Mouse (Mus musculus): ENCODE data around the gene Clip2. TPM values are rescaled to one million over a fixed set of nuclear protein-coding genes. Genes with fewer than 3 reads are reported as not detected.

The Clip2 gene
- polyA plus RNA-seq, 1 experiment: 72.6 TPM

DNA sequence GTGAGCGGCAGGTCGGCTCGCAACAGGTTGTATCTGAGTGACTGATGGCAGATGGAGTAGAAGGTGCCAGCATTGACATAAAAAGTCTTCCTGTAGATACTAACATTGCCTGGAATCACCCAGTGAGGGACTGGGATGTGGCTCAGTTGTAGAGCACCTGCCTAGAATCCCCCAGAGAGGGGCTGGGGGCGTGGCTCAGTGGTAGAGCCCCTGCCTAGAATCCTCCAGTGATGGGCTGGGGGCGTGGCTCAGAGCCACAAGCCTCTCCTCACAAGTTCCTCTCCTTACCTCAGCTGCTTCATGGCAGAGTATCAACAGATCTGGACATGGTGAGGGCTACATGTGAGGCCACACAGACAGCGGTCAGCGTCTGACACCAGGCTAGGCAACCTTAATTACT lies 112.8 kb downstream of the Clip2 start:
- no peak for DNase-seq (ENCODE audit: extremely low spot score in 1 of 2, low spot score in 1 of 2)

Other genes with a start within 250 kb of the Clip2 start
- gene Gtf2i, start 237.7 kb downstream of the Clip2 start, polyA plus RNA-seq (2012; rRNA removed): 168 and 188 TPM in 2 replicates
- gene Gtf2ird1, start 95.7 kb downstream of the Clip2 start, polyA plus RNA-seq (2012; rRNA removed): 43.3 and 44.4 TPM in 2 replicates
- 0.38 and 0.40 TPM in 2 replicates for gene Syna, start 7.7 kb upstream of the Clip2 start, polyA plus RNA-seq (2012; rRNA removed)
- gene Rfc2, start 28.9 kb upstream of the Clip2 start, polyA plus RNA-seq (2012; rRNA removed): 124 and 130 TPM in 2 replicates
- gene Lat2, start 62.6 kb upstream of the Clip2 start, polyA plus RNA-seq (2012; rRNA removed): 5.3 and 5.6 TPM in 2 replicates
- 343 and 362 TPM in 2 replicates for gene Eif4h, start 87.1 kb upstream of the Clip2 start, polyA plus RNA-seq (2012; rRNA removed)
- gene Limk1, start 136.2 kb upstream of the Clip2 start, polyA plus RNA-seq (2012; rRNA removed): 46.2 and 50.7 TPM in 2 replicates
- 11.8 and 12.2 TPM in 2 replicates for gene Eln, start 194.9 kb upstream of the Clip2 start, polyA plus RNA-seq (2012; rRNA removed)

Measured in frontal cortex, adult 2 months (tissue).